ENCODE assay signal across 10 mouse cellular contexts in genomic region chr7:72498562-72499230, GRCm38 (mm10).
DNase-seq lines count a peak whose midpoint lies in the region; ATAC-seq and TF ChIP-seq lines count a peak whose summit lies in the region.
"Had no signal": no experiment of that assay in that cellular context is flagged by ENCODE, and none has a peak within 500 bp of the region (broad histone marks: within the 10 kb centered on the region; RNA-seq: fewer than 3 reads in every experiment).

No protein-coding gene starts in this region.

- no peaks in the 10 kb centered on the region for H3K4me1 ChIP-seq in hindbrain, postnatal 0 days (ENCODE audit: insufficient read depth, low read length)
- H3K4me1 ChIP-seq in hindbrain, embryonic 12.5 days = 0 out of 2 replicates have a peak, but pooled peaks cover 7% of the 10 kb centered on the region
- no peaks in the 10 kb centered on the region for H3K4me1 ChIP-seq in limb, embryonic 13.5 days

- H3K36me3 ChIP-seq in hindbrain, postnatal 0 days (ENCODE audit: insufficient read depth, low read length) = no peaks in the 10 kb centered on the region
- H3K36me3 ChIP-seq in hindbrain, embryonic 12.5 days = no peaks in the 10 kb centered on the region
- no peaks in the 10 kb centered on the region for H3K36me3 ChIP-seq in limb, embryonic 13.5 days
- H3K36me3 ChIP-seq: embryonic facial prominence, embryonic 13.5 days; hindbrain, embryonic 15.5 days had no signal

- no peak overlapping the region for H3K9ac ChIP-seq in hindbrain, postnatal 0 days (replicated peaks; ENCODE audit: low read length)
- no peak overlapping the region for H3K9ac ChIP-seq in hindbrain, embryonic 12.5 days
- H3K9ac ChIP-seq in limb, embryonic 13.5 days = no peak overlapping the region
- H3K9ac ChIP-seq: embryonic facial prominence, embryonic 13.5 days; hindbrain, embryonic 15.5 days had no signal

- H3K27me3 ChIP-seq in hindbrain, postnatal 0 days (ENCODE audit: insufficient read depth, low read length) = no peaks in the 10 kb centered on the region
- H3K27me3 ChIP-seq in hindbrain, embryonic 12.5 days = no peaks in the 10 kb centered on the region
- no peaks in the 10 kb centered on the region for H3K27me3 ChIP-seq in limb, embryonic 13.5 days
- H3K27me3 ChIP-seq: embryonic facial prominence, embryonic 13.5 days; hindbrain, embryonic 15.5 days had no signal

- no peak overlapping the region for H3K4me3 ChIP-seq in hindbrain, postnatal 0 days (ENCODE audit: low read length)
- H3K4me3 ChIP-seq in hindbrain, embryonic 12.5 days = no peak overlapping the region
- H3K4me3 ChIP-seq in limb, embryonic 13.5 days = no peak overlapping the region
- H3K4me3 ChIP-seq: embryonic facial prominence, embryonic 13.5 days; hindbrain, embryonic 15.5 days had no signal

- no peak for TF ChIP-seq CTCF in hindbrain, postnatal 0 days (IDR thresholded peaks at IDR 0.05; ENCODE audit: low read depth)

- no peaks in the 10 kb centered on the region for H3K9me3 ChIP-seq in hindbrain, postnatal 0 days (ENCODE audit: low read length)
- H3K9me3 ChIP-seq in hindbrain, embryonic 12.5 days (replicated peaks) = no peaks in the 10 kb centered on the region
- no peaks in the 10 kb centered on the region for H3K9me3 ChIP-seq in limb, embryonic 13.5 days
- H3K9me3 ChIP-seq: embryonic facial prominence, embryonic 13.5 days; hindbrain, embryonic 15.5 days had no signal

- 0 out of 2 replicates have a peak overlapping the region, but pooled peaks have one; percentile 11 for H3K27ac ChIP-seq in hindbrain, postnatal 0 days
- H3K27ac ChIP-seq in hindbrain, embryonic 12.5 days = no peak overlapping the region
- peak overlapping the region; percentile 23 for H3K27ac ChIP-seq in limb, embryonic 13.5 days
- H3K27ac ChIP-seq: embryonic facial prominence, embryonic 13.5 days had no signal

- ATAC-seq in hindbrain, postnatal 0 days = no peak
- ATAC-seq in hindbrain, embryonic 12.5 days (ENCODE audit: low FRiP score) = no peak
- no peak for ATAC-seq in limb, embryonic 13.5 days (ENCODE audit: low FRiP score, low read depth)
- ATAC-seq in megakaryocyte-erythroid progenitor cell, adult 5-6 weeks (replicated peaks; ENCODE audit: low FRiP score, low TSS enrichment, poor library complexity, severe bottlenecking) = no peak

- 70% methylated on average over 4 of the region's 4 CpGs for WGBS in hindbrain, postnatal 0 days
- WGBS in hindbrain, embryonic 12.5 days = 70% methylated on average over 4 of the region's 4 CpGs
- 48% methylated on average over 4 of the region's 4 CpGs for WGBS in limb, embryonic 13.5 days

- intact Hi-C loops in gastrocnemius, postnatal 14 days (cut with DNase I; ENCODE audit: low total_unique reads) = no loop called here

- DNase-seq in hindbrain, postnatal 0 days (ENCODE audit: low spot score) = no peak
- DNase-seq in Muller cell, postnatal 12 days (ENCODE audit: inconsistent ontology term) = peak; percentile 66
- peak; percentile 30 for DNase-seq in gastrocnemius, postnatal 14 days
- no peak for DNase-seq in thymus, postnatal 0 days (ENCODE audit: low spot score)
- no peak for DNase-seq in thymus, postnatal 4 days

- H3K4me2 ChIP-seq in hindbrain, postnatal 0 days (ENCODE audit: low read depth, low read length) = no peak overlapping the region
- no peak overlapping the region for H3K4me2 ChIP-seq in hindbrain, embryonic 12.5 days (replicated peaks)
- H3K4me2 ChIP-seq in limb, embryonic 13.5 days (replicated peaks) = no peak overlapping the region
- H3K4me2 ChIP-seq: embryonic facial prominence, embryonic 13.5 days; hindbrain, embryonic 15.5 days had no signal

Comparison
In these comparisons a context has a peak if more than half of its experiments do, and no peak if none do; other contexts are left out.
1. DNase-seq: peak in Muller cell, postnatal 12 days (single experiment) and gastrocnemius, postnatal 14 days (single experiment); none in hindbrain, postnatal 0 days (single experiment), thymus, postnatal 0 days (single experiment) and thymus, postnatal 4 days (single experiment).